Mouse (Mus musculus): ENCODE measurements around the gene Gtf3c1.
"Not testable (repeated sequence)": the region's sequence is repeated elsewhere in the genome, so short reads cannot be mapped to it uniquely, and the experiment has no call there.

Gtf3c1 gene

DNA sequence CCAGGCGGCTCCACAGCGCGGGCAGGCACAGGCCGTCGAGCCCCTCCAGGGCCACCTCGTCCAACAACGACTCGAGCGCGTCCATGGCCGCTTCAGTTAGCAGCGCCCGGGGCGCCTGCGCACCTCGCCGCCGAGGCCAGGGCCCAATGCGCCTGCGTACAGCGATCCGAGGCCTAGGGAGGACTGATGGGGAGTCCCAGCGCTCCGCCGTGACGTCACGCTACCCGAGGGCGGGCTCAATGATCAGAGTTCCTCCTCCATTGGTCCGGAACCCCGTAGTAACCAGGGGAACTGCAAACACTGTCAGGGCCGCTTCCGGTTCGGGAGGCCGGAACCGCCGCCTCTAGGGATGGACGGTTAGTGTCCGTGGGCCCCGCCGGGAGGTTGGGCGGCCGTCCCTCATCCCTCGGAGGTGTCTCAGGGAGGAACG, at the start of gene Gtf3c1, which contains the start of gene D430042O09Rik:
Gene Gtf3c1 (minus strand): TSS at position 188 of the 430 bp plus-strand sequence.
Gene D430042O09Rik (plus strand): TSS at position 296 of the 430 bp plus-strand sequence.
- DNase-seq (ENCODE audit: low read depth, low spot score), result peak; percentile 96

GRCm38 (mm10) chr7:125756806-125757205, 49.2 kb upstream of the Gtf3c1 start:
- DNase-seq (ENCODE audit: low read depth, low spot score), result no peak

GRCm38 (mm10) chr7:125753326-125753715, 45.7 kb upstream of the Gtf3c1 start:
- no peak for DNase-seq (ENCODE audit: low read depth, low spot score)

- no peak for DNase-seq (ENCODE audit: low read depth, low spot score)
Observed at GRCm38 (mm10) chr7:125752699-125753325, 45.2 kb upstream of the Gtf3c1 start.

GRCm38 (mm10) chr7:125748186-125748585, 40.6 kb upstream of the Gtf3c1 start:
- DNase-seq (ENCODE audit: low read depth, low spot score), result no peak

DNA sequence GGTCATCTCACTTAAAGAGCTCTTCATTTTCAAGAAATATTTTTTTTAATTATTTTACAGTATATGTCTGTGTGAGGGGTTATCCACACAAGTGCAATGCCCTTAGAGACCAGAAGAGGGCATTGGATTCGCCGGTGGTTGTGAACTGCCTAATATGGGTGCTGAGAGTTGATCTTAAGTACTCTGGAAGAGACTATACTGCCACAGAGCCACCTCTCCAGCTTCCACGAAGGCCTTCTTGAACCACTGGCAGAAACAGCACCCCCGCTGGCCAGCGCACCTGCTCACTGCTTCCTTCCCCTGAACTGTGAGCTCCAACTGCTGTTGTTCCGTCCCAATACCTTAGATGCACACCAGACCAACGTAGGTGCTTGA, 39.7 kb upstream of the Gtf3c1 start:
- no peak for DNase-seq (ENCODE audit: low read depth, low spot score)

DNA sequence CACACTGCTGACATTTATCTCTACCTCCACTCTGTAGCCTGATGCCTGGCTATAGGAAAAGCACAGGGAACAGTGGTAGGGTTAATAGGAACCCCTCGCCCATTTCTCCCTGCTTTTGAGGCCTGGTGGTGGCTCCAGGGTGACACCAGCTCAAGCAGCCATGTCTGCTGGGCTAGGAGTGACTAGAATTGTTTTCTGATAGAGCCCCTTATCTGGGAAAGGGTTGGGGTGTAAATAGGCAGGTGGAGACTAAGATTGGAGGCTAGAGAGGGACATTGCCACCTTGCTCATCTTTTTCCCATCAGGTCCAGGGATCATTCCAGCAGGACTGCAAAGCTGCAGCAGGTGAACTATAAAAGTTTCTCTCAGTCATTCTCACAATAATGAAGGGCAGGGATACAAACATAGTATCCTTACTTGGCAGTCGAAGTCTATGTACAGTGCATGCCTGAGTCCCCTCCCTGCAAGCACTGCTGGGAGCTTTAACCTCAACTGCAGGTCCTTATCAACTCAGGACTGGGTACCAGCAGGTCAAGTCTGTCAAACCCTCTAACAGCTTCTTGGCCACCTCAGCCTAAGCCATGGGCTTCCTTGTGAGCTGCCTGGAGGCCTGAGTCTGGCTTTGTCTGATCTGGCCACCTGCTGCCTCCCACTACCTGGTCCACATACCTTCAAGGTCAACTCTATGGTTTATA, 39.2 kb upstream of the Gtf3c1 start:
- no peak for DNase-seq (ENCODE audit: low read depth, low spot score)

- no peak for DNase-seq (ENCODE audit: low read depth, low spot score)
Observed at GRCm38 (mm10) chr7:125744774-125745173, 37.2 kb upstream of the Gtf3c1 start.

GRCm38 (mm10) chr7:125741271-125741703, 33.7 kb upstream of the Gtf3c1 start:
- DNase-seq (ENCODE audit: low read depth, low spot score), result no peak

- no peak for DNase-seq (ENCODE audit: low read depth, low spot score)
Observed at GRCm38 (mm10) chr7:125740521-125740920, 32.9 kb upstream of the Gtf3c1 start.

- DNase-seq (ENCODE audit: low read depth, low spot score), result no peak
Observed at GRCm38 (mm10) chr7:125736366-125737015, 28.9 kb upstream of the Gtf3c1 start.

DNA sequence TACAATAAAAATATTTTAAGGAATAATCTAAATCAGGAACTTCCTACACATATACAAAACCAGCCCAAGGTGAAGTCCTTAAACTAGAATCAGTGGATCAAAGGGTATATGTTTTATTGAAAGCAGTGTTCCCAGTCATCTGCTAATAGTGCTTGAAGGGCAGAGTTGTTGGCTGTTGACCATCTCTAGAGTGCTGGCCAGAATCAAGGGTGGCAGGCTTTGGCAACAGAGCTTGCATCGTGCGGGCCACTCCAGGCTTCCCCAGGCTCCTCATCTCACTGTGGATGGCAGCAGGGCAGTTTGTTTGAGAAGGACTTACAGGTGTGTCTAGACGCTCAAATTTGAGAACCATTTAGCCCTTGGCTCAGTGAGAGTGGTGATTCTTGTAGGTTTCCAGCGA, 26.2 kb upstream of the Gtf3c1 start:
- DNase-seq (ENCODE audit: low read depth, low spot score), result no peak

GRCm38 (mm10) chr7:125731679-125732078, 24.1 kb upstream of the Gtf3c1 start:
- no peak for DNase-seq (ENCODE audit: low read depth, low spot score)

- no peak for DNase-seq (ENCODE audit: low read depth, low spot score)
Observed at GRCm38 (mm10) chr7:125723189-125723972, 15.8 kb upstream of the Gtf3c1 start.

GRCm38 (mm10) chr7:125722127-125722526, 14.5 kb upstream of the Gtf3c1 start:
- DNase-seq (ENCODE audit: low read depth, low spot score), result peak; percentile 4

DNA sequence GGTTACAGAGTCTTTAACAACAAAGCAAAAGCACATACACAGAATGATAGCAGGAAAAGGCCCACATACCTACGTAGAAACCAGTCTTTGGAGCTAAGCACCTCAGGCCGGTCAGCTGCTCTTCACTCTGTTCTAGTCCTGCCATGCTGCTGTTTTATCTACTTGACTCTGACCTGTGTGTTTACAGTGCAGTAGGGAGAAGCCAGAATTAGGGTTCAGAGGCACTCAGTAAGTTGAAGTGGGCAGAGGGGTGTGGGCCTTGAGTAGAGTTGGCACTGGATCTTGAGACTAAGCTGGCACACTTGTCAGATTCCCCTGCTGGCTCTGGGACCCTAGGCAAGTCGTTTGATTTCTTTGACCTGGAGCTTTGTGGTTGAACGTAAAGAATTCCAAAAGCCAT, 13.5 kb upstream of the Gtf3c1 start:
- no peak for DNase-seq (ENCODE audit: low read depth, low spot score)

- DNase-seq (ENCODE audit: low read depth, low spot score), result no peak
Observed at GRCm38 (mm10) chr7:125720370-125720769, 12.8 kb upstream of the Gtf3c1 start.

GRCm38 (mm10) chr7:125717612-125718011, 10.0 kb upstream of the Gtf3c1 start:
- DNase-seq (ENCODE audit: low read depth, low spot score), result no peak

DNA sequence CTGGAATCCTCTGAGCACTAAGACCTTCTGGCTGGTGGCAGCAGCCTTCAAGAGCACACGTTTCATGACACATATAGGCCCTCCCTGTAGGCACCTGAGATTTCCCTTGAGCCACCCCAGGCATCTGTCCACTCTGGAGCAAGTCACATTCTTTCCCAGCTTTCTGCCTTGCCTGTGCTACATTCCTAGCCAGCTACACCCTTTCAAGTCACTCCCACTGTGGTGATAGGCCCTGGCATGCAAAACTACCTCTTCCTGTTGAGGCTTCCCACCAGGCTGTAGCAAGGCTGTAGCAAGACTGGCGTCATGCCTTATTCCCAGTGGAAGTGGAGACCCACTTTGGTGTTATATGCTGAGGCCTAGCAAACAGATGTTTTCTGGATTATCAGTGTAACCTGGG, 9.1 kb upstream of the Gtf3c1 start:
- DNase-seq (ENCODE audit: low read depth, low spot score), result no peak

DNA sequence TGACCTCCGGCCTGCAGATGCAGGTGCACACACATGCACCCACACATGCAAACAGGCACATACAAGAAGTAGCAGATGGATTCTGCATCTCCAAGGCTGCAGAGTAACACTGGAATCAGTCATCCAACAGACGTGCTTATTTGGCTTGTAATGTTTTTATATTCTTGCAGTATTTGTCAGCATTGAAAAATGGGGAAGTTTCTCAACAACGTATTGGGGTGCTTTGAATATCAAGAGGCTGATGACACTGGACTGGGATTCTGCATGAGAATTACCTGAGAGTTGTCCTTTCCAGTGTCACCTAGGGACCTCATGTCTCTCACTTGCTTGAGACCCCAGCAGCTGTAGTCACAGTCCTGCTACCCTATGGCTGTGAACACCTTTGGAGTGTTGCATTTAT, 7.2 kb upstream of the Gtf3c1 start:
- DNase-seq (ENCODE audit: low read depth, low spot score), result no peak

DNA sequence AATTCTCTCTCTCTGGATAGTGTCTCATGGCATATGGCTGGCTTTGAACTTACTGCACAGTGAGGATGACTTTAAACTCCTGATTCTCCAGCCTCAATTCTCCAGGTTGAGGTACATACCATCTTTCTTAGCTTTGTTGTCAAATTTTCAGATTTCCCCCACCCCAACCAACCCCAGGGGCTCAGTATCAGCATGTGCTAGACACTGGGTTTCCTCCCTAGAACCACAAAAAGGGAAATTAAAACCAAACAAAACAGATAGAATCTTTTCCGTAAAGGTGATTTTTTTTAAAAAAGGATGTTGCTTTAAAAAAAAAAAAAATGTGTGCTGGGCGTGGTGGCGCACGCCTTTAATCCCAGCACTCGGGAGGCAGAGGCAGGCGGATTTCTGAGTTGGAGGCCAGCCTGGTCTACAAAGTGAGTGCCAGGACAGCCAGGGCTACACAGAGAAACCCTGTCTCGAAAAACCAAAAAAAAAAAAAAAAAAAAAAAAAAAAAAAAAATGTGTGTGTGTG, 6.0 kb upstream of the Gtf3c1 start:
- not testable (repeated sequence) for DNase-seq (ENCODE audit: low read depth, low spot score)

- no peak for DNase-seq (ENCODE audit: low read depth, low spot score)
Observed at GRCm38 (mm10) chr7:125708100-125708499, 520 bp upstream of the Gtf3c1 start.

Measured in WW6 (cell line).